Mouse (Mus musculus): ENCODE data around the gene Rrp15. TPM values are rescaled to one million over a fixed set of nuclear protein-coding genes. Genes with fewer than 3 reads are reported as not detected.

Gene Rrp15
- polyA plus RNA-seq, 1 experiment = 0.16 TPM

DNA sequence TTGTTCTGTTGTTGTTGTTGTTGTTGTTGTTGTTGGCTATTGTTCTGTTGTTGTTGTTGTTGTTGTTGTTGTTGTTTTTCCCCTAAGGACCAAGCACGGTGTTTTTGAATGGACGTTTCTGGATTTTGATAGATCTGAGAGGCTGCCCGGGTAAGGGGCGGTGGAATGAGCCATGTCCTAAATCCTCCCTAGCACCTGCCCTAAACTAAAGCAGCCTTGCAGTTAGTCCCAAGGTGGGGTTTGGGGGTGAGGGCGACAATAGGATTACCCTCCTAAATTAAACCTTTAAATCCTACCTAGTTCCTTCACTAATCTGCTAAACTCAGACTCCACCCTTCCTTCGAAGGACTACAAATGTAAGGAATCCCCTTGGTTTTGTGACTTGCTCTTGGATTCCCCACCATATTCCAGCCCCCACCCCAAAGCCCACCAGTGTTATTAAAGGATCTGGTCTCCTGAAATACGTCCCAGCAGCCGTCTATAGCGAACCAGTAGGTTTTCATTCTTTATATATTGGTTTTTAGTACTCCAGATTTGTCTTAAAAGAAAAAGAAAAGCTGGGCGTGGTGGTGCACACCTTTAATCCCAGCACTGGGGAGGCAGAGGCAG is 621 bp upstream of the Rrp15 start:
- H3K36me3 ChIP-seq (ENCODE audit: control insufficient read depth) = peaks cover 4% of the 10 kb centered on the region
- H3K27me3 ChIP-seq (ENCODE audit: control insufficient read depth) = no peaks in the 10 kb centered on the region
- H3K4me1 ChIP-seq (ENCODE audit: control insufficient read depth) = peaks cover 23% of the 10 kb centered on the region
- TF ChIP-seq TAL1 (IDR thresholded peaks at IDR 0.05; ENCODE audit: low read length) = no peak
- no peak for TF ChIP-seq GATA1 (IDR thresholded peaks at IDR 0.05; ENCODE audit: low read length)
- no peaks in the 10 kb centered on the region for H3K9me3 ChIP-seq (ENCODE audit: control insufficient read depth, low read length)
- peak overlapping the region; percentile 72 for H3K4me3 ChIP-seq (replicated peaks)

DNA sequence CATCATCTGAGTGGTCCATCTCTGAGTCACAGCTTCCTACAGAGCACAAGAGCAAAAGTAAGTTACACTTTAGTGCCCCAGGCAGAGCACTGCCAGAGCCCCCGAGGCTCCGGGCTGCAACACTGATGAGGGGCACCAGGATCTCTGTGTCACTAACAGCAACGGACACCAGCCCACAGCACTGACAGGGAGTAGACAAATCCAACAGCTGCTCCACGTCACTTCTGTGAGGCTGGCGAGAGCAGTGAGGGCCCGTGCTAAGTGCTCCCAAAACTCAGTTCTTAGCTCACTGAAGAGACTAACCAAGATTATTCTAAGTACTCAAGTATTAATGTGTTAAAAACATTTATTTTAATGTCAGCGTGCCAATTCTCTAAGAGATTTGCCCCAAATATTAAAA is 9.3 kb downstream of the Rrp15 start:
- Histone ChIP-seq H3K9me3 (ENCODE audit: control insufficient read depth, low read length) (no peaks in the 10 kb centered on the region), H3K36me3 (ENCODE audit: control insufficient read depth) (peaks cover 45% of the 10 kb centered on the region), H3K4me1 (ENCODE audit: control insufficient read depth) (no peaks in the 10 kb centered on the region; the same call in 1 of the 2 replicates), H3K27me3 (ENCODE audit: control insufficient read depth) (no peaks in the 10 kb centered on the region), H3K4me3 (replicated peaks) (no peak overlapping the region)
- no peak for TF ChIP-seq TAL1 (IDR thresholded peaks at IDR 0.05; ENCODE audit: low read length)
- TF ChIP-seq GATA1 (IDR thresholded peaks at IDR 0.05; ENCODE audit: low read length) = no peak

- no peaks in the 10 kb centered on the region for H3K4me1 ChIP-seq (ENCODE audit: control insufficient read depth)
- no peaks in the 10 kb centered on the region for H3K27me3 ChIP-seq (ENCODE audit: control insufficient read depth)
- no peak for TF ChIP-seq TAL1 (IDR thresholded peaks at IDR 0.05; ENCODE audit: low read length)
- no peak for TF ChIP-seq GATA1 (IDR thresholded peaks at IDR 0.05; ENCODE audit: low read length)
- H3K9me3 ChIP-seq (ENCODE audit: control insufficient read depth, low read length) = no peaks in the 10 kb centered on the region
- H3K4me3 ChIP-seq (replicated peaks) = no peak overlapping the region
- peaks cover 45% of the 10 kb centered on the region for H3K36me3 ChIP-seq (ENCODE audit: control insufficient read depth)
Measured at GRCm38 (mm10) chr1:186735537-186735936, 13.6 kb downstream of the Rrp15 start.

DNA sequence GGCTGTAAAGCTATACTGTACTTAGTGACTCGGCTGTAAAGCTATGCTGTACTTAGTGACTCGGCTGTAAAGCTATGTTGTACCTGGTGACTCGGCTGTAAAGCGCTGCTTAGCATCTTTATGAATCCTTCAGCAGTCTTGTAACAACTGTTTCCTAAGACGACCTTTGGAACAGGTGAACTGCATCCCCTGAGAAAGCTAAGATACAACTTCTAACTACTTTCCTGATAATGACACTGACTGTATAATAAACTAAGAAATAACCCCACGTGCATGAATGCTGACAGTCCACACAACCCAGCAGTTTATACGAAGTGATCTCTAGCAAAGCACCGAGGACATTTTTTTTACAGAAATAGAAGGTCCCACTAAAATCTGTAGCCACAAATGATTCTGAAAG is 16.1 kb downstream of the Rrp15 start:
- H3K9me3 ChIP-seq (ENCODE audit: control insufficient read depth, low read length) = no peaks in the 10 kb centered on the region
- H3K4me1 ChIP-seq (ENCODE audit: control insufficient read depth) = no peaks in the 10 kb centered on the region
- no peak for TF ChIP-seq TAL1 (IDR thresholded peaks at IDR 0.05; ENCODE audit: low read length)
- TF ChIP-seq GATA1 (IDR thresholded peaks at IDR 0.05; ENCODE audit: low read length) = no peak
- peaks cover 31% of the 10 kb centered on the region for H3K36me3 ChIP-seq (ENCODE audit: control insufficient read depth)
- H3K27me3 ChIP-seq (ENCODE audit: control insufficient read depth) = no peaks in the 10 kb centered on the region
- H3K4me3 ChIP-seq (replicated peaks) = no peak overlapping the region

DNA sequence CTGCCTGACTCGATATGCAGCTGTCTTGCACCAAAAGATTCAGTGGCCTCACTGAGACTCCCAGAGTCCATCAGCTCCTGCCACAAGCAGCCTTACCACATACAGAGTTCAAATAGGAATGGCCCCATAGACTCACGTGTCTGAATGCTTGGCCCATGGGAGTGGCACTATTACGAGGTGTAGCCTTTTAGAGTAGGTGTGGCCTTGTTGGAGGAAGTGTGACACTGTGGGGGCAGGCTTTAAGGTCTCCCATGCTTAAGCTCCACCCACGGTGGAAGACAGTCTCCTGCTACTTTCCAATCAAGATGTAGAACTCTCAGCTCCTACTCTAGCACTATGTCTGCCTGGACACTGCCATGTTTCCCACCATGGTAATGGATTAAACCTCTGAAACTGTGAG is 20.4 kb downstream of the Rrp15 start:
- Histone ChIP-seq H3K4me1 (ENCODE audit: control insufficient read depth) (no peaks in the 10 kb centered on the region), H3K27me3 (ENCODE audit: control insufficient read depth) (no peaks in the 10 kb centered on the region), H3K4me3 (replicated peaks) (no peak overlapping the region), H3K36me3 (ENCODE audit: control insufficient read depth) (peaks cover 13% of the 10 kb centered on the region), H3K9me3 (ENCODE audit: control insufficient read depth, low read length) (no peaks in the 10 kb centered on the region)
- no peak for TF ChIP-seq GATA1 (IDR thresholded peaks at IDR 0.05; ENCODE audit: low read length)
- no peak for TF ChIP-seq TAL1 (IDR thresholded peaks at IDR 0.05; ENCODE audit: low read length)

GRCm38 (mm10) chr1:186726117-186726516 is 23.0 kb downstream of the Rrp15 start:
- peaks cover 20% of the 10 kb centered on the region for H3K36me3 ChIP-seq (ENCODE audit: control insufficient read depth)
- no peaks in the 10 kb centered on the region for H3K27me3 ChIP-seq (ENCODE audit: control insufficient read depth)
- no peaks in the 10 kb centered on the region for H3K4me1 ChIP-seq (ENCODE audit: control insufficient read depth)
- no peaks in the 10 kb centered on the region for H3K9me3 ChIP-seq (ENCODE audit: control insufficient read depth, low read length)
- TF ChIP-seq TAL1 (IDR thresholded peaks at IDR 0.05; ENCODE audit: low read length) (no peak), GATA1 (IDR thresholded peaks at IDR 0.05; ENCODE audit: low read length) (no peak)
- no peak overlapping the region for H3K4me3 ChIP-seq (replicated peaks)

- H3K4me1 ChIP-seq (ENCODE audit: control insufficient read depth) = no peaks in the 10 kb centered on the region
- no peak overlapping the region for H3K4me3 ChIP-seq (replicated peaks)
- TF ChIP-seq TAL1 (IDR thresholded peaks at IDR 0.05; ENCODE audit: low read length) (no peak), GATA1 (IDR thresholded peaks at IDR 0.05; ENCODE audit: low read length) (no peak)
- H3K27me3 ChIP-seq (ENCODE audit: control insufficient read depth) = no peaks in the 10 kb centered on the region
- H3K9me3 ChIP-seq (ENCODE audit: control insufficient read depth, low read length) = no peaks in the 10 kb centered on the region
- peaks cover 46% of the 10 kb centered on the region for H3K36me3 ChIP-seq (ENCODE audit: control insufficient read depth)
Measured at GRCm38 (mm10) chr1:186722299-186722698, 26.9 kb downstream of the Rrp15 start.

- no peak overlapping the region for H3K4me3 ChIP-seq (replicated peaks)
- H3K36me3 ChIP-seq (ENCODE audit: control insufficient read depth) = peaks cover 50% of the 10 kb centered on the region
- H3K27me3 ChIP-seq (ENCODE audit: control insufficient read depth) = no peaks in the 10 kb centered on the region
- no peaks in the 10 kb centered on the region for H3K4me1 ChIP-seq (ENCODE audit: control insufficient read depth)
- H3K9me3 ChIP-seq (ENCODE audit: control insufficient read depth, low read length) = no peaks in the 10 kb centered on the region
- no peak for TF ChIP-seq GATA1 (IDR thresholded peaks at IDR 0.05; ENCODE audit: low read length)
- TF ChIP-seq TAL1 (IDR thresholded peaks at IDR 0.05; ENCODE audit: low read length) = no peak
Measured at GRCm38 (mm10) chr1:186721846-186722245, 27.3 kb downstream of the Rrp15 start.

GRCm38 (mm10) chr1:186721166-186721565 is 28.0 kb downstream of the Rrp15 start:
- TF ChIP-seq GATA1 (IDR thresholded peaks at IDR 0.05; ENCODE audit: low read length) (no peak), TAL1 (IDR thresholded peaks at IDR 0.05; ENCODE audit: low read length) (no peak)
- Histone ChIP-seq H3K36me3 (ENCODE audit: control insufficient read depth) (peaks cover 57% of the 10 kb centered on the region), H3K27me3 (ENCODE audit: control insufficient read depth) (no peaks in the 10 kb centered on the region), H3K9me3 (ENCODE audit: control insufficient read depth, low read length) (no peaks in the 10 kb centered on the region), H3K4me3 (replicated peaks) (no peak overlapping the region), H3K4me1 (ENCODE audit: control insufficient read depth) (no peaks in the 10 kb centered on the region)

DNA sequence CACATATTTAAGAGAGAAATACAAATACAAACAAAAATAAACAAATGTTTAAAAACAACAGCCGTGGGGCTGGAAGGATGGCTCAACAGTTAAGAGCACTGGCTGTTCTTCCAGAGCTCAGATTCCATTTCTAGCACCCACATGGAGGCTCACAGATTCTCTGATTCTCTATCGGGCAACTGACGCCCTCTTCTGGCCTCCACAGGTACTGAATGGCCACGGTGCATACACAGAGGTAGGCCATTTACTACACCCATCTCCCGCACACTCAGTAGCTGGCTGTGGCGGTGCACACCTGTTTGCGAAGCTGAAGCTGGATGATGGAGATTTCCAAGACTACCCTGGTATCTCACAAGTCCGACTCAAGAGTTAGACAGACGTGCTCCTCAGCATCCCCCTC is 29.4 kb downstream of the Rrp15 start:
- peaks cover 55% of the 10 kb centered on the region for H3K36me3 ChIP-seq (ENCODE audit: control insufficient read depth)
- TF ChIP-seq TAL1 (IDR thresholded peaks at IDR 0.05; ENCODE audit: low read length) (no peak), GATA1 (IDR thresholded peaks at IDR 0.05; ENCODE audit: low read length) (no peak)
- H3K27me3 ChIP-seq (ENCODE audit: control insufficient read depth) = no peaks in the 10 kb centered on the region
- H3K4me3 ChIP-seq (replicated peaks) = no peak overlapping the region
- H3K9me3 ChIP-seq (ENCODE audit: control insufficient read depth, low read length) = no peaks in the 10 kb centered on the region
- H3K4me1 ChIP-seq (ENCODE audit: control insufficient read depth) = no peaks in the 10 kb centered on the region
